Mouse (Mus musculus): ENCODE results near the gene Adora1.

The Adora1 gene

DNA sequence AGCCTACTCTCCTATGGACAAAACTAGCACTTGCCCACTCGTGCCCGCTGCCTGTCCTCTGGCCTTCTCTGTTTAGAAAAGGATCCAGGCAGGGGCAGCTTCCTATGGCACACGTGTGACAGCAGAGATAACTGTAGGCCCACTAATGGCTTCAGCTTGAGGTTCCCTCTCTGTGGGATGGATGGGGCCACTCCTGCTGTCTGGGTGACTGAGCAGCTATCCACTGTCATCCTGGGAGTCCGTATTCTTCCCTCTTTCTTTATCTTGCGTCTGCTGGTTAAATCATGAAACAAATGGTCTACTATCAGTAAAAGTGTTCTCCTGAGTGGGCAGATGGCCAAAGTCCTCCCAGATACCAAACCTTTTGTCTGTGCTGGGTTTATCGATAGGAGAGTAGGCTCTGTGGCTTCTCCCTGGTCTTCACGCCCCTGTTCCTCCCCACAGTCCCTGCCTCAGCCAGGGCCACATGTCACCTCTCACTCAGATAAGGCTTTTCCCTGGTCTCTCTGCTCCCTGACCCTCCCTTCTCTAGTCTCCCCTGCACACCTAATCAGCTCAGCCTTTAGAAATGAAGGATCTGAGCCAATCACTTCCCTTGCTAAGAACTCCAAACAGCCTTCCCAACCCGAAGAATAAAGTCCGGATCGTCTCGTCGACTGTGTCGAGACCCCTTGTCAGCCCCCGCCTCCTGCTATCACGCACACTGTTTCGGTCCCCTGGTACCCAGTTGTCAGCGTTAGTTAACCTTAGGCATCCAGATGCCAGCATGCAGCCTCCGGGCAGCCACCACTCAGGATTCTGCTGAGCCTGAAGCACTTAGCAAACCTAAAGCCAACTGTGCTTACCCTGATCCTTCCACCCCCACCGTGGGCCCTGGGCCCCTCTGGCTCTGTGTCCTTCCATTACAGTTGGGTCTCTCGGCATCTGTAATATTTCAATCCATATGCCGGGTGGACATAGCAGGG is 82.3 kb downstream of the Adora1 start:
- DNase-seq (ENCODE audit: low read depth) = no peak

DNA sequence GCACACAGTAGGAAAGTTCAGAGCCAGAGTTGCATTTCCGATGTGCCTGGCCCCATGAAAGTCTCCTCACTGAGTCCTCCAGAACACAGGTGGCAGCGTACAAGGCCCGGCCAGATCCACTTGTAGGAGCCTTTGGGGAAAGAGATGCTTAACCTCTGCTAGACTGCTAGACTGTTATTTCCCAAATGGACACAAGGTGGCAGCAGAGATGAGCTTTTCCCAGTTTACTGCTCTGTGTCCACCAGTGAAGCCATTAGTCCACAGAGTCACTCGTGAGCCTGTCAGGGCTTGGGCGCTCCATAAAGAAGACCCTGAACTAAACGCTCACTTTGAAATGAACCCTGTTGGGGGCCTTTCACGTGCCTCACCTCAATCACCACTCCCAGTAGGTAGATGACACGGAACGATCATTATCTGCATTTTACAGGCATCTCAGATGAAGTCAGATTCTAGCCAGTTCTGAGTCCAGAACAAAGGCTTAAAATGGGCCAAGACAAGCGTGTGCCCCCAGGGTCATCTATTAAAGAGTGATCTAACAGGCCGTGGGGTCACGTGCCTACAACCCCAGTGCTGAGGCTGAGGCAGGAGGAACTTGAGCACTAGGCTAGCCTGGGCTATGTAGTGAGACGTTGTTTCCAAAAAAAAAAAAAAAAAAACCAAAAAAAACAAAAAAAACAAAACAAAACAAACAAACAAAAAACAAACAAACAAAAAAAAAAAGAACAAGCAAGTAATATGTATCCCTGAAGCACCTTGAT is 83.4 kb downstream of the Adora1 start:
- peak; percentile 85 for DNase-seq (ENCODE audit: low read depth)

DNA sequence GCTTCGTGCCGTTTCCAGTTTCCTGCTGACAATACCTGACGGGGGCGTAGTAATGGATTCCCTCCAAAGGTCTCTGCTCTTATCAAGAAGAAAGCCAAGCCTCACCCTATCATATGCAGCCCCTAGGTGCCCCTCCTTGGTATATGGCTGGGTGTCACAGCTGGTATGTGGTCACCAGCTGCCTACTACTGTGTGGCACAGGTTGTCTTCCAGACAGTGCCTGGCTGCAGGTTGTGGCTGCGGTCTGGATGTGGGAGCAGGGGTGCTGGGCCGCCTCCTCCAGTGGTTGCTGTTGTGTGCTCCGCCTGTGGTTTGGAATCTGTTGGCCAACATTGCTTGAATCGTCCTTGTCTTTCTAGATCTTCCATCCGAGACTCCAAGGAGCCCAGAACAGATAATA is 84.5 kb downstream of the Adora1 start:
- no peak for DNase-seq (ENCODE audit: low read depth)

DNA sequence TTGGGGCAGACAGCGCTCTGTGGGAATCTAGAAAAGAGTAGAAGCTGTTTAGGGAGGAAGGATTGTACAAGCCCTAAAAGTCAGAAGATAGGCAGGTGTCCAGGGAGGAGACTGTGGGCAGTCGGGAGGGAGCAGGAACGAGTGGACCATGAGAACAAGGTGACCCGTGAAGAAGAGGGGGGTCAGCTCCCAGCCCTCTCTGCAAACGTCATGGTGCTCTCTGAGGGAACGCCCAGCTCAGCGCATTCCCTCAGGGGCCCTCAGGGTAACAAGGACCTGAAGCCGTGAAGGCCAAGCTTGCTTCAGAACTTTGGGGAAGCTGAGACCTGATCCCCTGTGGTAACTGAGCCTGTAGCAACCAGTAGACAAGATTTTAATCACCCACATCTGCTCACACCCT is 85.2 kb downstream of the Adora1 start:
- no peak for DNase-seq (ENCODE audit: low read depth)
